Mouse (Mus musculus) lung, embryonic 15.5 days (tissue): ENCODE data around the gene Adcy9. TPM values are rescaled to one million over a fixed set of nuclear protein-coding genes. Genes with fewer than 3 reads are reported as not detected.
A peak's percentile ranks its signal among the peaks of the same experiment; 100 is the strongest.

Experiments used
- ATAC-seq: fragments of 200-750 bp; cut with Nextera tagmentation; 2 replicates; pipeline ENCODE4 v1.8.0; 2017; ENCODE audit warnings: moderate number of reproducible peaks, borderline replicate concordance; ENCODE audit not compliant: low FRiP score, low TSS enrichment; ENCODE audit errors: extremely low read depth
- H3K27ac ChIP-seq: fragments of 300-500 bp; sonication (generic); 2 replicates; pipeline ENCODE4 v1.5.1; 2015; ENCODE audit warnings: moderate library complexity, mild to moderate bottlenecking, inconsistent platforms
- H3K27me3 ChIP-seq: fragments of 300-500 bp; sonication (generic); 2 replicates; pipeline ENCODE4 v1.6.1; 2015; ENCODE audit warnings: inconsistent platforms
- H3K36me3 ChIP-seq: fragments of 300-500 bp; sonication (generic); 2 replicates; pipeline ENCODE4 v1.6.1; 2015; ENCODE audit warnings: inconsistent platforms
- H3K4me1 ChIP-seq: fragments of 300-500 bp; sonication (generic); 2 replicates; pipeline ENCODE4 v1.6.1; 2015; ENCODE audit warnings: inconsistent platforms
- H3K4me2 ChIP-seq: fragments of 300-500 bp; sonication (generic); 2 replicates; pipeline ENCODE4 v1.6.1; 2015; ENCODE audit warnings: inconsistent platforms, mild to moderate bottlenecking, moderate library complexity
- H3K4me3 ChIP-seq: fragments of 300-500 bp; sonication (generic); 2 replicates; pipeline ENCODE4 v1.5.1; 2015; ENCODE audit warnings: mild to moderate bottlenecking, inconsistent platforms
- H3K9ac ChIP-seq: fragments of 300-500 bp; sonication (generic); 2 replicates; pipeline ENCODE4 v1.6.1; 2015; ENCODE audit warnings: inconsistent platforms
- H3K9me3 ChIP-seq: fragments of 300-500 bp; sonication (generic); 2 replicates; pipeline ENCODE4 v1.6.1; 2016; ENCODE audit warnings: inconsistent platforms
- WGBS: fragments of 180-500 bp; shearing (Covaris S2); methylation state at CpG from one replicate; pipeline ENCODE4 v1.1.7; 2015; 5-methylcytosine and 5-hydroxymethylcytosine counted together
- polyA plus RNA-seq: library from polyadenylated mRNA; unstranded; fragments of >200 nt; fragmentation: Nextera tagmentation; extraction: Ambion mirVana; gene quantifications from 2 replicates; pipeline ENCODE4 v1.2.1, GENCODE M21; 2015

The Adcy9 gene
- polyA plus RNA-seq, 1 experiment from 2014 or later, result 1.2 TPM

GRCm38 (mm10) chr16:4279601-4280000 lies 140.7 kb downstream of the Adcy9 start:
- WGBS, result 49% methylated on average over 3 of the region's 3 CpGs
- Histone ChIP-seq H3K27ac (no peak overlapping the region), H3K36me3 (no peaks in the 10 kb centered on the region), H3K4me2 (no peak overlapping the region), H3K4me1 (peaks cover 5% of the 10 kb centered on the region; the same call in 1 of the 2 replicates), H3K4me3 (no peak overlapping the region), H3K9me3 (no peaks in the 10 kb centered on the region), H3K9ac (no peak overlapping the region), H3K27me3 (no peaks in the 10 kb centered on the region)
- ATAC-seq, result no peak

GRCm38 (mm10) chr16:4276621-4277020 lies 143.7 kb downstream of the Adcy9 start:
- H3K27ac ChIP-seq, result no peak overlapping the region
- no peak overlapping the region for H3K4me3 ChIP-seq
- ATAC-seq, result no peak
- no peaks in the 10 kb centered on the region for H3K9me3 ChIP-seq
- 83% methylated on average over 5 of the region's 5 CpGs for WGBS
- H3K4me2 ChIP-seq, result no peak overlapping the region
- H3K4me1 ChIP-seq, result peaks cover 21% of the 10 kb centered on the region
- H3K27me3 ChIP-seq, result no peaks in the 10 kb centered on the region
- no peak overlapping the region for H3K9ac ChIP-seq
- no peaks in the 10 kb centered on the region for H3K36me3 ChIP-seq

GRCm38 (mm10) chr16:4276151-4276550 lies 144.1 kb downstream of the Adcy9 start:
- no peak overlapping the region for H3K9ac ChIP-seq
- no peaks in the 10 kb centered on the region for H3K36me3 ChIP-seq
- H3K9me3 ChIP-seq, result no peaks in the 10 kb centered on the region
- no peak overlapping the region for H3K4me3 ChIP-seq
- H3K27me3 ChIP-seq, result no peaks in the 10 kb centered on the region
- H3K4me2 ChIP-seq, result no peak overlapping the region
- ATAC-seq, result no peak
- H3K4me1 ChIP-seq, result peaks cover 26% of the 10 kb centered on the region
- no peak overlapping the region for H3K27ac ChIP-seq
- WGBS, result 77% methylated on average over 2 of the region's 2 CpGs

GRCm38 (mm10) chr16:4273702-4274476 lies 146.4 kb downstream of the Adcy9 start:
- Histone ChIP-seq H3K9me3 (no peaks in the 10 kb centered on the region), H3K4me3 (no peak overlapping the region), H3K9ac (no peak overlapping the region), H3K4me1 (peaks cover 37% of the 10 kb centered on the region), H3K27ac (peak overlapping the region; percentile 90), H3K36me3 (no peaks in the 10 kb centered on the region), H3K27me3 (no peaks in the 10 kb centered on the region), H3K4me2 (peak overlapping the region; percentile 14; the same call in 1 of the 2 replicates)
- WGBS, result 27% methylated on average over 12 of the region's 12 CpGs
- ATAC-seq, result peak; percentile 86

GRCm38 (mm10) chr16:4272254-4272653 lies 148.0 kb downstream of the Adcy9 start:
- H3K4me1 ChIP-seq, result peaks cover 47% of the 10 kb centered on the region
- no peak for ATAC-seq
- 76% methylated on average over 3 of the region's 3 CpGs for WGBS

GRCm38 (mm10) chr16:4270911-4271310 lies 149.4 kb downstream of the Adcy9 start:
- Histone ChIP-seq H3K9ac (no peak overlapping the region), H3K36me3 (no peaks in the 10 kb centered on the region), H3K9me3 (no peaks in the 10 kb centered on the region), H3K27ac (peak overlapping the region; percentile 66), H3K4me1 (peaks cover 48% of the 10 kb centered on the region), H3K4me2 (no peak overlapping the region), H3K27me3 (no peaks in the 10 kb centered on the region), H3K4me3 (no peak overlapping the region)
- WGBS, result 3% methylated on average over 1 of the region's 1 CpGs
- peak; percentile 60 for ATAC-seq

More at GRCm38 (mm10) chr16:4272254-4272653, 148.0 kb downstream of the Adcy9 start:
- Histone ChIP-seq H3K4me2 (no peak overlapping the region), H3K9me3 (no peaks in the 10 kb centered on the region), H3K27me3 (no peaks in the 10 kb centered on the region), H3K4me3 (no peak overlapping the region), H3K27ac (no peak overlapping the region), H3K36me3 (no peaks in the 10 kb centered on the region), H3K9ac (no peak overlapping the region)

- ATAC-seq, result peak; percentile 80
- Histone ChIP-seq H3K4me1 (peaks cover 31% of the 10 kb centered on the region), H3K27ac (no peak overlapping the region), H3K9me3 (no peaks in the 10 kb centered on the region), H3K4me3 (peak overlapping the region; percentile 44), H3K27me3 (no peaks in the 10 kb centered on the region), H3K9ac (peak overlapping the region; percentile 55), H3K4me2 (peak overlapping the region; percentile 86), H3K36me3 (no peaks in the 10 kb centered on the region)
- 9% methylated on average over 40 of the region's 40 CpGs for WGBS
Measured at GRCm38 (mm10) chr16:4267857-4268666, 152.2 kb downstream of the Adcy9 start.

GRCm38 (mm10) chr16:4267453-4267852 lies 152.8 kb downstream of the Adcy9 start:
- no peak for ATAC-seq
- Histone ChIP-seq H3K4me1 (peaks cover 27% of the 10 kb centered on the region), H3K9me3 (no peaks in the 10 kb centered on the region), H3K4me3 (peak overlapping the region; percentile 44), H3K36me3 (no peaks in the 10 kb centered on the region), H3K4me2 (peak overlapping the region; percentile 86), H3K9ac (peak overlapping the region; percentile 55; the same call in 1 of the 2 replicates), H3K27me3 (no peaks in the 10 kb centered on the region), H3K27ac (no peak overlapping the region)
- WGBS, result 50% methylated on average over 9 of the region's 9 CpGs

- Histone ChIP-seq H3K9ac (no peak overlapping the region), H3K27ac (no peak overlapping the region), H3K4me2 (no peak overlapping the region), H3K9me3 (no peaks in the 10 kb centered on the region), H3K36me3 (no peaks in the 10 kb centered on the region), H3K27me3 (no peaks in the 10 kb centered on the region), H3K4me1 (peaks cover 14% of the 10 kb centered on the region), H3K4me3 (no peak overlapping the region)
- no peak for ATAC-seq
- WGBS, result 47% methylated on average over 5 of the region's 5 CpGs
Measured at GRCm38 (mm10) chr16:4265351-4265750, 154.9 kb downstream of the Adcy9 start.

- WGBS, result 67% methylated on average over 3 of the region's 3 CpGs
- no peaks in the 10 kb centered on the region for H3K27me3 ChIP-seq
- no peaks in the 10 kb centered on the region for H3K9me3 ChIP-seq
- H3K36me3 ChIP-seq, result no peaks in the 10 kb centered on the region
- H3K4me1 ChIP-seq, result peaks cover 11% of the 10 kb centered on the region
- H3K4me3 ChIP-seq, result no peak overlapping the region
- ATAC-seq, result no peak
- no peak overlapping the region for H3K4me2 ChIP-seq
- H3K9ac ChIP-seq, result no peak overlapping the region
- no peak overlapping the region for H3K27ac ChIP-seq
Measured at GRCm38 (mm10) chr16:4263486-4263885, 156.8 kb downstream of the Adcy9 start.

GRCm38 (mm10) chr16:4257546-4257945 lies 162.8 kb downstream of the Adcy9 start:
- 85% methylated on average over 2 of the region's 2 CpGs for WGBS
- no peaks in the 10 kb centered on the region for H3K36me3 ChIP-seq
- H3K27ac ChIP-seq, result no peak overlapping the region
- no peaks in the 10 kb centered on the region for H3K27me3 ChIP-seq
- ATAC-seq, result no peak
- no peak overlapping the region for H3K9ac ChIP-seq
- H3K4me2 ChIP-seq, result no peak overlapping the region
- no peak overlapping the region for H3K4me3 ChIP-seq
- no peaks in the 10 kb centered on the region for H3K9me3 ChIP-seq
- no peaks in the 10 kb centered on the region for H3K4me1 ChIP-seq

- H3K4me3 ChIP-seq, result no peak overlapping the region
- no peak overlapping the region for H3K4me2 ChIP-seq
- H3K4me1 ChIP-seq, result no peaks in the 10 kb centered on the region
- peak overlapping the region; percentile 56 for H3K27ac ChIP-seq
- H3K9ac ChIP-seq, result no peak overlapping the region
- H3K36me3 ChIP-seq, result no peaks in the 10 kb centered on the region
- peak; percentile 46; the same call in 1 of the 2 replicates for ATAC-seq
- WGBS, result 61% methylated on average over 3 of the region's 3 CpGs
- H3K27me3 ChIP-seq, result no peaks in the 10 kb centered on the region
- H3K9me3 ChIP-seq, result no peaks in the 10 kb centered on the region
Measured at GRCm38 (mm10) chr16:4248791-4249190, 171.5 kb downstream of the Adcy9 start.
